Mouse (Mus musculus): ENCODE data around the gene Bnip2.
A peak's percentile ranks its signal among the peaks of the same experiment; 100 is the strongest.

DNA sequence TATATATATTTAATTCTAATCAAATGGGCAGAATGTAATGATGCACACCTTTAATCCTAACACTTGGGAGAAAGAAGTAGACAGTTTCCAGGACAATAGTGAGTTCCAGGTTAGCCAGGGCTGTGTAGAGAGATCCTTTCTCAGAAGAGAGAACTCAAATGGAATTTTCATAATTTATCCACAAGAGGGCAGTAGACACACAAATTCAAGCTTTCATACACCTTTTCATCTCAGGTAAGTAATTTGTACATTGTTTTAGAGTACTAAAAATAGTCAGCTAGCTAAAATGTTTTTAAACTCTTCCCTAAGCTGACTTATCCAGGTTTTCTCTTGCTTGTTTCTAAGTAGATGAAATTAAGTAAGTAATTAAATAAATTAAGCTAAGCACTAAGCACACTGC is 29.6 kb downstream of the Bnip2 start:
- TF ChIP-seq CTCF (IDR thresholded peaks at IDR 0.05; ENCODE audit: low read depth) (peak; percentile 78), EP300 (optimal IDR thresholded peaks at IDR 0.05) (no peak)

Data from stomach, postnatal 0 days (tissue).